Mouse (Mus musculus) kidney, postnatal 0 days (tissue): ENCODE measurements around the gene Slc35g2. TPM values are rescaled to one million over a fixed set of nuclear protein-coding genes. Genes with fewer than 3 reads are reported as not detected.
A peak's percentile ranks its signal among the peaks of the same experiment; 100 is the strongest.

ENCODE experiments used
- ATAC-seq: fragments of 200-750 bp; cut with Nextera tagmentation; replicated peaks from 2 replicates; pipeline ENCODE4 v1.8.0; 2017; ENCODE audit warnings: low read depth, moderate number of reproducible peaks, moderate TSS enrichment, moderate library complexity; ENCODE audit not compliant: low FRiP score
- DNase-seq: peaks from one replicate; pipeline ENCODE4 v3.0.0-alpha.2; 2016; ENCODE audit warnings: low spot score
- H3K27ac ChIP-seq: fragments of 300-500 bp; sonication (generic); 2 replicates; pipeline ENCODE4 v1.5.1; 2014; ENCODE audit warnings: mild to moderate bottlenecking
- H3K27me3 ChIP-seq: fragments of 300-500 bp; sonication (generic); 2 replicates; pipeline ENCODE4 v1.6.1; 2014; ENCODE audit warnings: low read length, mixed read lengths; ENCODE audit not compliant: insufficient read depth
- H3K36me3 ChIP-seq: fragments of 300-500 bp; sonication (generic); 2 replicates; pipeline ENCODE4 v1.6.1; 2014; ENCODE audit warnings: low read length, mixed read lengths; ENCODE audit not compliant: insufficient read depth
- H3K4me1 ChIP-seq: fragments of 300-500 bp; sonication (generic); replicated peaks from 2 replicates; pipeline ENCODE4 v1.6.1; 2014; ENCODE audit warnings: antibody characterized with exemption, low read length, mixed read lengths; ENCODE audit not compliant: insufficient read depth
- H3K4me2 ChIP-seq: fragments of 300-500 bp; sonication (generic); 2 replicates; pipeline ENCODE4 v1.6.1; 2014; ENCODE audit warnings: mild to moderate bottlenecking, low read length, moderate library complexity, mixed read lengths
- H3K4me3 ChIP-seq: fragments of 300-500 bp; sonication (generic); replicated peaks from 2 replicates; pipeline ENCODE4 v1.5.1; 2014; ENCODE audit warnings: low read depth, low read length
- H3K9ac ChIP-seq: fragments of 300-500 bp; sonication (generic); 2 replicates; pipeline ENCODE4 v1.6.1; 2014; ENCODE audit warnings: low read depth, low read length
- H3K9me3 ChIP-seq: fragments of 300-500 bp; sonication (generic); replicated peaks from 2 replicates; pipeline ENCODE4 v1.6.1; 2016; ENCODE audit warnings: low read length, inconsistent platforms, mixed read lengths
- CTCF ChIP-seq: IDR thresholded peaks from 2 replicates; pipeline ENCODE4 v1.5.1; 2016; ENCODE audit warnings: antibody characterized with exemption, low read depth, mild to moderate bottlenecking, moderate library complexity
- WGBS: fragments of 180-500 bp; shearing (Covaris S2); extraction: QIAGEN DNeasy Blood & Tissue Kit; methylation state at CpG from one replicate; pipeline ENCODE4 v1.1.7; 2014; 5-methylcytosine and 5-hydroxymethylcytosine counted together
- polyA plus RNA-seq: library from polyadenylated mRNA; unstranded; fragments of >200 nt; fragmentation: Nextera tagmentation; extraction: Ambion mirVana; gene quantifications from 2 replicates; pipeline ENCODE4 v1.2.1, GENCODE M21; 2015

Slc35g2 gene
- polyA plus RNA-seq = 5.9 and 6.9 TPM in 2 replicates

DNA sequence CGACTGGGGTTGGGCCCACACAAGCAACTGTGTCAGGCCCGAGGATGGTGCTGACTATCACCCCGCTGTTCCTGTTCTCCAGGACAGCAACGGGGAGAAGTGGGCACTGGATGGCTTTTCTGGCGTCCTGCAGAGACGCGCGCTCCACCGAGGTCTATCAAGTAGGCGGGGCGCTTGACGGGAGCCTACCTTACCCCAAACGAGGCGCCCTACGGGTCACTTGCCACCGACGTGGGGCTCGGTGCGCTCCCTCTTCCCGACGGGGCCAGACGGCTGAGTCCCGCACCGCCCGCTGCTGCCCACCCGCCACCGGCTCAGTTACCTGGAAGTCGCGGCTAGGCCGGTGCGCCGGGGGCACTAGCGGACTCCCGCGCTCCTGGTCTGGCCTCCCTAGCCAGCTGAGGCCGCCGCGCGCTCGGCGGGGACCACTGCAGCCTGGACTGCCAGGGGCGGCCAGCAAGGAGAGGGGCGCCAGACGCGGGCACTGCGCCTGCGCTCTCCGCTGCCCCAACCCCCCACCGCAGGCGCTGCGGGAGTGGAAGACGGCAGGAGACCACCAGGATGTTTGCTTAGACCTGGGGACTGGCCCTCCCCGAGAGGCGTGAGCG is at the start of gene Slc35g2:
Slc35g2 (minus strand) TSS at position 465 of the 608 bp plus-strand sequence.
- TF ChIP-seq CTCF = no peak
- peak within 1 kb of the TSS; percentile 29 for H3K9ac ChIP-seq
- ATAC-seq (peak; percentile 75), DNase-seq (peak; percentile 57)
- peak within 1 kb of the TSS; percentile 64 for H3K4me2 ChIP-seq
- H3K36me3 ChIP-seq = no peaks in the 10 kb centered on the region
- no peaks in the 10 kb centered on the region for H3K9me3 ChIP-seq
- no peaks in the 10 kb centered on the region for H3K27me3 ChIP-seq
- H3K27ac ChIP-seq = no peak within 1 kb of the TSS
- peak within 1 kb of the TSS; percentile 44 for H3K4me3 ChIP-seq
- under 1% methylated on average over 53 of the region's 55 CpGs for WGBS
- H3K4me1 ChIP-seq = no peaks in the 10 kb centered on the region

DNA sequence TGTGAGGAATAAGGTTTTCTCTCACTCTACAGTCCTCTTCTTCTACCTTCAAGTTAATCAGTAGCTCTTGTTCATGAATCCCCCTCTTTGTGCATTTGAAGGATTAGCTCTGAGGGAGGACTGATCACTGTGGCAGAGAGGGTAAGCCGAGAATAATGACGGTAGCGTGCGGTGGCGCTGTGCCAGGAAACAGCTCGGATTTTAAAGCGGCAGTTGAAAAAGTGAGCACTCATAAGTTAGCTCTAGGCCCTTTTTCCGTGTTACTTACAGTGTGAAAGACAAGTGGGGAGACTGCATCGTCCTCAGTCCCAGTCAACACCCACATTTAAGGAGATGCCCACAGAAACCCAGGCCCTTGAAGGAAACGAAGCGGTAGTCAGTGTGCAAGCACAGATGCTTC is 46.1 kb upstream of the Slc35g2 start:
- ATAC-seq = no peak
- DNase-seq = peak; percentile 38
- no peaks in the 10 kb centered on the region for H3K36me3 ChIP-seq
- no peak overlapping the region for H3K4me3 ChIP-seq
- H3K9me3 ChIP-seq = no peaks in the 10 kb centered on the region
- H3K27me3 ChIP-seq = no peaks in the 10 kb centered on the region
- no peak overlapping the region for H3K9ac ChIP-seq
- no peaks in the 10 kb centered on the region for H3K4me1 ChIP-seq
- no peak for TF ChIP-seq CTCF
- H3K27ac ChIP-seq = no peak overlapping the region
- 32% methylated on average over 11 of the region's 11 CpGs for WGBS
- H3K4me2 ChIP-seq = no peak overlapping the region

DNA sequence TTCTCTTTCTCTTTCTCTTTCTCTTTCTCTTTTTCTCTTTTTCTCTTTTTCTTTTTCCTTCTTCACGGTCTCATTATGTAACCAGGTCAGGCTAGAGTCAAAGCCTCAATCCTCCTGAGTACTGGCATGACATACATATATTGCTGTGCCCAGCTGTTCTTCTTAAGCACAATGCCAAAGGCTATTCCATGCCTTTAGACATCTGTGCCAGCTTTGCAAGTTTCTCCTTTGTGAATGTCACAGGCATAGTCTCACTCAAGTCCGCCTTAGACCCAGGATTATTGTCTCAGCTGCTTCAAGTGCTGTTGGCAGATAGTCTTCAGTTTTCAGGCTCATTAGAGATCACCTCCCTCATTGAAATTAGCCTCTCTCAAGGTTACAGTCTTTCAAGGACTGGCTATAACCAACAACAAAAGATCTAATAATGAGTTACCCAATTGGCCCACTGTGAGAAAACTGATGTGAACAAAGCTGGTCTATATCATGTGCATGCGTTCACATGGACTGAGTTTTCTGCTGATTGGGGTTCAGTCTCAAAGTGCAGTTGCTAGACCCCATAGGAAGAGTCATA is 42.7 kb upstream of the Slc35g2 start:
- no peaks in the 10 kb centered on the region for H3K9me3 ChIP-seq
- H3K27ac ChIP-seq = no peak overlapping the region
- no peaks in the 10 kb centered on the region for H3K27me3 ChIP-seq
- no peak for TF ChIP-seq CTCF
- H3K4me2 ChIP-seq = no peak overlapping the region
- no peak overlapping the region for H3K4me3 ChIP-seq
- ATAC-seq (no peak), DNase-seq (no peak)
- H3K36me3 ChIP-seq = no peaks in the 10 kb centered on the region
- no peaks in the 10 kb centered on the region for H3K4me1 ChIP-seq
- no peak overlapping the region for H3K9ac ChIP-seq
- 89% methylated on average over 3 of the region's 3 CpGs for WGBS

DNA sequence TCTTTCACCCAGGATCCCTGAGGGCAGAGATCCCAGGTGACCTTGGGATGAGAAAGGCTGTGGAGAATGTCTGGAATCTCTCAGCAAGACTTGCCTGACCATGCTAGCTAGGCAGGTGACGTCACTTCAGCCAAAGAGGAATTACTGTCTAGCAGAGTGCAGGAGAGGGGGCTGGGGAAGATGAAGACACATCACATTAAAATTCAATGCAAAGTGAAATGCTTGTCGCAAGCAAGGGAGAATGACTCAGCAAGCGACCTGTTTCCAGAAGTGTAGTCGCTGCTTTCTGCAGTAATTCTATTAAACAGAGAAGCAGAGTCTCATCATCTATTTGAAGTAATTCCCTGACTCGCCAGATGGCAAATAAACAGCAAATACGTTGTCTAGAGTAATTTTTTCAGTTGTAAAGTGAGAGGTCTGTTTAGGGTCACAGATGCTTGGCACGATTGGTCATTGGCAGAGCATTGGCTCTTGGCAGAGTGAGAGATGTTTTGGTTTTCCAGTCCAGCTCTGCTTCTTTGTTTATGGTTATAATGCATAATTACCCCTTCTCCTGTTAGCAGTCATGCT is 35.2 kb upstream of the Slc35g2 start:
- 50% methylated on average over 7 of the region's 7 CpGs for WGBS
- no peak for TF ChIP-seq CTCF
- H3K9me3 ChIP-seq = no peaks in the 10 kb centered on the region
- H3K4me2 ChIP-seq = no peak overlapping the region
- H3K9ac ChIP-seq = no peak overlapping the region
- H3K4me3 ChIP-seq = no peak overlapping the region
- H3K27me3 ChIP-seq = no peaks in the 10 kb centered on the region
- H3K27ac ChIP-seq = no peak overlapping the region
- no peaks in the 10 kb centered on the region for H3K4me1 ChIP-seq
- ATAC-seq (no peak), DNase-seq (no peak)
- no peaks in the 10 kb centered on the region for H3K36me3 ChIP-seq

DNA sequence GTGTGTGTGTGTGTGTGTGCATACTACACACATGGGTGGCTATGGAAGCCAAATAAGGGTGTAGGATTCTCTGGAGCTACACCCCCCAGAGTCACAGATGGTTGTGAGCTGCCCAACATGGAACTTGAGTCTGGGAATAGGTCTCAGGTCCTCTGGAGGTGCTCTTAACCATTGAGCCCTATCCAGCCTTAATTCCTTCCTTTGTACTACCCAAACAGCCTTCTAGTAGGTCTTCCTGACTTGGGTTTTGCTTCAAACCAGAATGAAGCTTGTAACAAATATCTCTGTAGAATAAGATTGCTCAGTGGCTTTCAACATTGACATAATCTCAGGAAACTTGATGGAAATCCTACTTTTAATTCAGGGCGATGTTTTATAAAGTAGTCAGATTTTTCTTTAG is 34.6 kb upstream of the Slc35g2 start:
- ATAC-seq = no peak
- H3K27me3 ChIP-seq = no peaks in the 10 kb centered on the region

DNA sequence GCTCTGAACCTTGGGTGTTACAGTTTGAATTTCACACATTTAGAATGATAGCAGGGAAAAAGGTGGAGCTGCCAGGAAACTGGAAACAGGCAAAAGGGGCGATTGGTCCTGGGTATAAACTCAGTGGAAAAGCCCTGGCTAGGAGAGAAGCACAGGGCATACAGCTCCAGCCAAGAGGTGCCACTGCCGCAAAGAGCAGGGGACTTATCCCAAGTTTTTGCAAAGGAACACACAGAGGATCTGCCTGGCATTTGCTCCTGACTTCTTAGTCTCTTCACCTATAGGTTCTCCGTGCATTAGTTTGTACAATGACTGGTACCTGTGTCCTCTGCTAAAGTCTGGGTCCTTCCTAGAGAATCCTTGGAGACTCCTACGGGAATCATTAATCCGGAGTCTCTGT is 32.3 kb upstream of the Slc35g2 start:
- Histone ChIP-seq H3K4me3 (no peak overlapping the region), H3K27ac (no peak overlapping the region), H3K4me1 (no peaks in the 10 kb centered on the region), H3K27me3 (no peaks in the 10 kb centered on the region), H3K9ac (no peak overlapping the region), H3K4me2 (no peak overlapping the region), H3K9me3 (no peaks in the 10 kb centered on the region), H3K36me3 (no peaks in the 10 kb centered on the region)
- TF ChIP-seq CTCF = no peak
- ATAC-seq = no peak
- DNase-seq = no peak
- 73% methylated on average over 5 of the region's 5 CpGs for WGBS

More for the DNA sequence above, 34.6 kb upstream of the Slc35g2 start:
- TF ChIP-seq CTCF = no peak
- Histone ChIP-seq H3K4me3 (no peak overlapping the region), H3K4me2 (no peak overlapping the region), H3K27ac (no peak overlapping the region), H3K4me1 (no peaks in the 10 kb centered on the region), H3K9ac (no peak overlapping the region), H3K9me3 (no peaks in the 10 kb centered on the region), H3K36me3 (no peaks in the 10 kb centered on the region)
- DNase-seq = no peak
- WGBS = 94% methylated on average over 1 of the region's 1 CpGs
